Comparison of ENCODE assay signal across 26 mouse cellular contexts in the genomic region with DNA sequence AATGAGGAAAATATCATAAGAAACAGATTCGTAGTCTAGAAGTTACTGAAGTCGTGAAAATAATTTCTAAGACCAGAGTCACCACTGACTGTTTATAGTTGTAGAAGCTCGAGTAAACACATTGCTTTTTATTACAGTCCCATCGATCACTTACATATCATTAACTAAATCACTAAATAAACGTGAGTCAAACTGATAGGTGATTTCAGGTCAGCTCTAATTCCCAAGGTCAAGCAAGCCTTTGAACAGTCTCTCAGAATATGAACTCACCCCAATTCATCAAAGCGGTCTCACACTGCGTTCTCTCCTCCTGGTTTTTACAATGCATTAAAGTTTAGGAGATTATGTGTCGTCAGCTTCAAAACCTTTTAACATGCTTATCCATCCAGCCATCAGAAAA.
DNase-seq lines count a peak whose midpoint lies in the region; ATAC-seq and TF ChIP-seq lines count a peak whose summit lies in the region.
"Had no signal": no experiment of that assay in that cellular context is flagged by ENCODE, and none has a peak within 500 bp of the region (broad histone marks: within the 10 kb centered on the region; RNA-seq: fewer than 3 reads in every experiment).

No protein-coding gene starts in this region.

- no peaks in the 10 kb centered on the region for H3K36me3 ChIP-seq in limb, embryonic 12.5 days
- no peaks in the 10 kb centered on the region for H3K36me3 ChIP-seq in limb, embryonic 10.5 days
- H3K36me3 ChIP-seq in limb, embryonic 14.5 days (ENCODE audit: control insufficient read depth, insufficient read depth, low read length) = no peaks in the 10 kb centered on the region
- H3K36me3 ChIP-seq: forebrain, embryonic 10.5 days; forebrain, embryonic 15.5 days; heart, embryonic 10.5 days; heart, embryonic 15.5 days; liver, embryonic 13.5 days; midbrain, embryonic 12.5 days; stomach, embryonic 15.5 days had no signal

- no peak for DNase-seq in limb, embryonic 10.5 days (ENCODE audit: low spot score)
- DNase-seq in embryo, embryonic 10.5 days (ENCODE audit: low spot score) = peak; percentile 50
- DNase-seq in embryo, embryonic 9.5 days (ENCODE audit: extremely low spot score) = peak; percentile 31
- DNase-seq in limb, embryonic 14.5 days (ENCODE audit: low spot score) = no peak
- no peak for DNase-seq in cerebellum, adult 11-12 months
- DNase-seq: adrenal gland, adult 2 months; B cell, adult 2 months; cerebellum, adult 8-10 months; cerebellum, postnatal 25 days; kidney, adult 18-20 months; kidney, postnatal 25 days; liver, embryonic 13.5 days; lung, adult 18-20 months; lung, postnatal 10 days; right cerebral cortex, postnatal 25 days; thymus, postnatal 14 days had no signal

- no peak for ATAC-seq in limb, embryonic 12.5 days (ENCODE audit: insufficient number of reproducible peaks, insufficient read depth, low FRiP score, low TSS enrichment, low read depth)
- ATAC-seq in limb, embryonic 14.5 days (ENCODE audit: low FRiP score, low read depth) = no peak
- ATAC-seq in activated CD4-positive, CD25-positive, alpha-beta regulatory T cell, adult 4 months = no peak
- ATAC-seq: forebrain, embryonic 15.5 days; hindbrain, embryonic 16.5 days had no signal

- no peak overlapping the region for H3K9ac ChIP-seq in limb, embryonic 12.5 days (replicated peaks)
- no peak overlapping the region for H3K9ac ChIP-seq in limb, embryonic 14.5 days (ENCODE audit: low read depth, low read length, severe bottlenecking)
- H3K9ac ChIP-seq: forebrain, embryonic 15.5 days; heart, embryonic 15.5 days; kidney, embryonic 15.5 days; liver, embryonic 13.5 days; midbrain, embryonic 12.5 days; stomach, embryonic 15.5 days had no signal

- peaks cover 50% of the 10 kb centered on the region for H3K4me1 ChIP-seq in limb, embryonic 12.5 days (replicated peaks)
- H3K4me1 ChIP-seq in limb, embryonic 10.5 days = peaks cover 28% of the 10 kb centered on the region
- peaks cover 32% of the 10 kb centered on the region for H3K4me1 ChIP-seq in limb, embryonic 14.5 days (ENCODE audit: control insufficient read depth, insufficient read depth, low read length)
- H3K4me1 ChIP-seq: liver, embryonic 13.5 days had no signal

- no peaks in the 10 kb centered on the region for H3K9me3 ChIP-seq in limb, embryonic 12.5 days
- H3K9me3 ChIP-seq in limb, embryonic 10.5 days (replicated peaks) = no peaks in the 10 kb centered on the region
- no peaks in the 10 kb centered on the region for H3K9me3 ChIP-seq in limb, embryonic 14.5 days (ENCODE audit: control insufficient read depth, low read length)
- H3K9me3 ChIP-seq: forebrain, embryonic 10.5 days; forebrain, embryonic 15.5 days; heart, embryonic 10.5 days; heart, embryonic 15.5 days; kidney, embryonic 15.5 days; liver, embryonic 13.5 days; midbrain, embryonic 12.5 days; stomach, embryonic 15.5 days had no signal

- TF ChIP-seq POLR2A in limb, embryonic 14.5 days (IDR thresholded peaks at IDR 0.05; ENCODE audit: borderline replicate concordance, extremely low read depth, insufficient read depth, insufficient read length) = no peak

- H3K27ac ChIP-seq in limb, embryonic 12.5 days = peak overlapping the region; percentile 50; the same call in 1 of the 2 replicates
- H3K27ac ChIP-seq in limb, embryonic 10.5 days = no peak overlapping the region
- no peak overlapping the region; the same call in 1 of the 2 replicates for H3K27ac ChIP-seq in limb, embryonic 14.5 days (replicated peaks; ENCODE audit: low read depth, low read length)
- H3K27ac ChIP-seq: heart, embryonic 10.5 days; heart, embryonic 15.5 days; kidney, embryonic 15.5 days; liver, embryonic 13.5 days; stomach, embryonic 15.5 days had no signal

- no peak overlapping the region for H3K4me3 ChIP-seq in limb, embryonic 12.5 days (replicated peaks)
- H3K4me3 ChIP-seq in limb, embryonic 10.5 days = no peak overlapping the region
- H3K4me3 ChIP-seq in limb, embryonic 14.5 days (replicated peaks; ENCODE audit: low read length) = no peak overlapping the region
- H3K4me3 ChIP-seq: forebrain, embryonic 10.5 days; forebrain, embryonic 15.5 days; heart, embryonic 10.5 days; heart, embryonic 15.5 days; kidney, embryonic 15.5 days; liver, embryonic 13.5 days; midbrain, embryonic 12.5 days; stomach, embryonic 15.5 days had no signal

- H3K4me2 ChIP-seq in limb, embryonic 12.5 days = peak overlapping the region; percentile 23; the same call in 1 of the 2 replicates
- peak overlapping the region; percentile 24 for H3K4me2 ChIP-seq in limb, embryonic 14.5 days (replicated peaks; ENCODE audit: low read depth, low read length, severe bottlenecking)
- H3K4me2 ChIP-seq: forebrain, embryonic 15.5 days; heart, embryonic 15.5 days; kidney, embryonic 15.5 days; liver, embryonic 13.5 days; midbrain, embryonic 12.5 days had no signal

- no peaks in the 10 kb centered on the region; the same call in 1 of the 2 replicates for H3K27me3 ChIP-seq in limb, embryonic 12.5 days
- H3K27me3 ChIP-seq in limb, embryonic 10.5 days (ENCODE audit: low read depth, poor library complexity, severe bottlenecking) = peaks cover 15% of the 10 kb centered on the region; the same call in 1 of the 2 replicates
- H3K27me3 ChIP-seq in limb, embryonic 14.5 days (ENCODE audit: control insufficient read depth, insufficient read depth, low read length) = no peaks in the 10 kb centered on the region
- H3K27me3 ChIP-seq: forebrain, embryonic 15.5 days; heart, embryonic 15.5 days; kidney, embryonic 15.5 days; liver, embryonic 13.5 days; stomach, embryonic 15.5 days had no signal

- WGBS in limb, embryonic 12.5 days = 9% methylated on average over 8 of the region's 8 CpGs
- WGBS in limb, embryonic 10.5 days = 12% methylated on average over 8 of the region's 8 CpGs
- whole genome bisulfite sequencing in limb, embryonic 14.5 days = 15% methylated on average over 8 of the region's 8 CpGs

Comparison
In these comparisons a context has a peak if more than half of its experiments do, and no peak if none do; other contexts are left out.
1. DNase-seq: peak in embryo, embryonic 10.5 days (single experiment) and embryo, embryonic 9.5 days (single experiment); none in limb, embryonic 10.5 days (single experiment), limb, embryonic 14.5 days (single experiment) and cerebellum, adult 11-12 months (single experiment).